Mouse (Mus musculus): ENCODE data around the gene Batf. TPM values are rescaled to one million over a fixed set of nuclear protein-coding genes. Genes with fewer than 3 reads are reported as not detected.

Gene Batf
- polyA plus RNA-seq, 1 experiment from 2014 or later = 1.5 TPM

- Histone ChIP-seq H3K9ac (no peak overlapping the region), H3K27me3 (peaks cover 46% of the 10 kb centered on the region), H3K4me2 (no peak overlapping the region), H3K36me3 (replicated peaks) (no peaks in the 10 kb centered on the region), H3K4me3 (replicated peaks) (no peak overlapping the region), H3K4me1 (peaks cover 9% of the 10 kb centered on the region), H3K9me3 (no peaks in the 10 kb centered on the region), H3K27ac (no peak overlapping the region)
- 90% methylated on average over 4 of the region's 4 CpGs for WGBS
- ATAC-seq (ENCODE audit: low FRiP score) = no peak
Observed at GRCm38 (mm10) chr12:85706906-85707305, 20.4 kb downstream of the Batf start.

- no peaks in the 10 kb centered on the region for H3K36me3 ChIP-seq (replicated peaks)
- no peak overlapping the region for H3K4me2 ChIP-seq
- no peak for ATAC-seq (ENCODE audit: low FRiP score)
- 93% methylated on average over 11 of the region's 11 CpGs for WGBS
- no peak overlapping the region for H3K9ac ChIP-seq
- peaks cover 46% of the 10 kb centered on the region for H3K27me3 ChIP-seq
- no peak overlapping the region for H3K4me3 ChIP-seq (replicated peaks)
- H3K4me1 ChIP-seq = peaks cover 9% of the 10 kb centered on the region
- H3K27ac ChIP-seq = no peak overlapping the region
- H3K9me3 ChIP-seq = no peaks in the 10 kb centered on the region
Observed at GRCm38 (mm10) chr12:85707391-85707790, 20.9 kb downstream of the Batf start.

GRCm38 (mm10) chr12:85708556-85708955 lies 22.1 kb downstream of the Batf start:
- Histone ChIP-seq H3K4me2 (no peak overlapping the region), H3K4me1 (peaks cover 9% of the 10 kb centered on the region), H3K9ac (no peak overlapping the region), H3K4me3 (replicated peaks) (no peak overlapping the region), H3K27ac (no peak overlapping the region), H3K36me3 (replicated peaks) (no peaks in the 10 kb centered on the region), H3K9me3 (no peaks in the 10 kb centered on the region), H3K27me3 (peaks cover 42% of the 10 kb centered on the region)
- ATAC-seq (ENCODE audit: low FRiP score) = no peak
- WGBS = 86% methylated on average over 12 of the region's 12 CpGs

- 84% methylated on average over 7 of the region's 7 CpGs for WGBS
- Histone ChIP-seq H3K9me3 (no peaks in the 10 kb centered on the region), H3K27me3 (peaks cover 25% of the 10 kb centered on the region), H3K36me3 (replicated peaks) (no peaks in the 10 kb centered on the region), H3K27ac (no peak overlapping the region), H3K4me3 (replicated peaks) (no peak overlapping the region), H3K4me2 (no peak overlapping the region), H3K4me1 (peaks cover 3% of the 10 kb centered on the region), H3K9ac (no peak overlapping the region)
- ATAC-seq (ENCODE audit: low FRiP score) = no peak
Observed at GRCm38 (mm10) chr12:85710695-85711094, 24.2 kb downstream of the Batf start.

- Histone ChIP-seq H3K36me3 (replicated peaks) (no peaks in the 10 kb centered on the region), H3K27ac (no peak overlapping the region), H3K9me3 (no peaks in the 10 kb centered on the region), H3K4me2 (no peak overlapping the region), H3K4me1 (no peaks in the 10 kb centered on the region), H3K9ac (no peak overlapping the region), H3K27me3 (peaks cover 11% of the 10 kb centered on the region; the same call in 1 of the 2 replicates), H3K4me3 (replicated peaks) (no peak overlapping the region)
- no peak for ATAC-seq (ENCODE audit: low FRiP score)
- WGBS = 83% methylated on average over 2 of the region's 2 CpGs
Observed at GRCm38 (mm10) chr12:85712587-85712986, 26.1 kb downstream of the Batf start.

- no peaks in the 10 kb centered on the region for H3K9me3 ChIP-seq
Observed at GRCm38 (mm10) chr12:85714126-85714525, 27.7 kb downstream of the Batf start.

GRCm38 (mm10) chr12:85725306-85725705 lies 38.8 kb downstream of the Batf start:
- Histone ChIP-seq H3K9ac (no peak overlapping the region), H3K4me2 (no peak overlapping the region), H3K4me1 (no peaks in the 10 kb centered on the region), H3K27ac (no peak overlapping the region), H3K9me3 (no peaks in the 10 kb centered on the region), H3K36me3 (replicated peaks) (no peaks in the 10 kb centered on the region), H3K27me3 (0 out of 2 replicates have a peak, but pooled peaks cover 5% of the 10 kb centered on the region), H3K4me3 (replicated peaks) (no peak overlapping the region)
- ATAC-seq (ENCODE audit: low FRiP score) = no peak
- WGBS = 76% methylated on average over 4 of the region's 4 CpGs

More at GRCm38 (mm10) chr12:85714126-85714525, 27.7 kb downstream of the Batf start:
- H3K27me3 ChIP-seq = no peaks in the 10 kb centered on the region
- H3K4me1 ChIP-seq = no peaks in the 10 kb centered on the region
- no peak overlapping the region for H3K4me2 ChIP-seq
- WGBS = 93% methylated on average over 5 of the region's 5 CpGs
- H3K36me3 ChIP-seq (replicated peaks) = no peaks in the 10 kb centered on the region
- no peak overlapping the region for H3K9ac ChIP-seq
- no peak overlapping the region for H3K4me3 ChIP-seq (replicated peaks)
- H3K27ac ChIP-seq = no peak overlapping the region
- no peak for ATAC-seq (ENCODE audit: low FRiP score)

GRCm38 (mm10) chr12:85726729-85727397 lies 40.4 kb downstream of the Batf start:
- no peaks in the 10 kb centered on the region for H3K36me3 ChIP-seq (replicated peaks)
- 68% methylated on average over 6 of the region's 6 CpGs for WGBS
- no peaks in the 10 kb centered on the region for H3K9me3 ChIP-seq
- no peaks in the 10 kb centered on the region for H3K4me1 ChIP-seq
- no peak overlapping the region for H3K4me2 ChIP-seq
- no peak for ATAC-seq (ENCODE audit: low FRiP score)
- 0 out of 2 replicates have a peak, but pooled peaks cover 5% of the 10 kb centered on the region for H3K27me3 ChIP-seq
- H3K4me3 ChIP-seq (replicated peaks) = no peak overlapping the region
- no peak overlapping the region for H3K9ac ChIP-seq
- no peak overlapping the region for H3K27ac ChIP-seq

GRCm38 (mm10) chr12:85728181-85728580 lies 41.7 kb downstream of the Batf start:
- no peaks in the 10 kb centered on the region for H3K4me1 ChIP-seq
- no peak for ATAC-seq (ENCODE audit: low FRiP score)
- H3K27ac ChIP-seq = no peak overlapping the region
- 0 out of 2 replicates have a peak, but pooled peaks cover 5% of the 10 kb centered on the region for H3K27me3 ChIP-seq
- H3K9ac ChIP-seq = no peak overlapping the region
- no peak overlapping the region for H3K4me3 ChIP-seq (replicated peaks)
- H3K4me2 ChIP-seq = no peak overlapping the region
- no peaks in the 10 kb centered on the region for H3K9me3 ChIP-seq
- 87% methylated on average over 6 of the region's 7 CpGs for WGBS
- H3K36me3 ChIP-seq (replicated peaks) = no peaks in the 10 kb centered on the region

- H3K4me3 ChIP-seq (replicated peaks) = no peak overlapping the region
- 38% methylated on average over 17 of the region's 17 CpGs for WGBS
- H3K36me3 ChIP-seq (replicated peaks) = no peaks in the 10 kb centered on the region
- no peaks in the 10 kb centered on the region for H3K9me3 ChIP-seq
- no peak overlapping the region for H3K4me2 ChIP-seq
- no peak overlapping the region for H3K9ac ChIP-seq
- 0 out of 2 replicates have a peak, but pooled peaks cover 5% of the 10 kb centered on the region for H3K27me3 ChIP-seq
- no peaks in the 10 kb centered on the region for H3K4me1 ChIP-seq
- no peak overlapping the region for H3K27ac ChIP-seq
- ATAC-seq (ENCODE audit: low FRiP score) = no peak
Observed at GRCm38 (mm10) chr12:85729022-85729944, 42.8 kb downstream of the Batf start.

- 81% methylated on average over 6 of the region's 6 CpGs for WGBS
- Histone ChIP-seq H3K9ac (no peak overlapping the region), H3K9me3 (no peaks in the 10 kb centered on the region), H3K4me3 (replicated peaks) (no peak overlapping the region), H3K27me3 (0 out of 2 replicates have a peak, but pooled peaks cover 5% of the 10 kb centered on the region), H3K36me3 (replicated peaks) (no peaks in the 10 kb centered on the region), H3K27ac (no peak overlapping the region), H3K4me1 (no peaks in the 10 kb centered on the region), H3K4me2 (no peak overlapping the region)
- ATAC-seq (ENCODE audit: low FRiP score) = no peak
Observed at GRCm38 (mm10) chr12:85729945-85730290, 43.4 kb downstream of the Batf start.

- Histone ChIP-seq H3K4me3 (replicated peaks) (no peak overlapping the region), H3K36me3 (replicated peaks) (no peaks in the 10 kb centered on the region), H3K4me1 (no peaks in the 10 kb centered on the region), H3K9me3 (no peaks in the 10 kb centered on the region), H3K27me3 (no peaks in the 10 kb centered on the region), H3K27ac (no peak overlapping the region), H3K4me2 (no peak overlapping the region), H3K9ac (no peak overlapping the region)
- no peak for ATAC-seq (ENCODE audit: low FRiP score)
- WGBS = 76% methylated on average over 2 of the region's 2 CpGs
Observed at GRCm38 (mm10) chr12:85736203-85736602, 49.7 kb downstream of the Batf start.
